Mouse (Mus musculus): ENCODE data around the gene Wfdc17. TPM values are rescaled to one million over a fixed set of nuclear protein-coding genes. Genes with fewer than 3 reads are reported as not detected.
A peak's percentile ranks its signal among the peaks of the same experiment; 100 is the strongest.

The Wfdc17 gene
- total and polyA plus RNA-seq, 2 experiments = 19.9 to 46.0 TPM

DNA sequence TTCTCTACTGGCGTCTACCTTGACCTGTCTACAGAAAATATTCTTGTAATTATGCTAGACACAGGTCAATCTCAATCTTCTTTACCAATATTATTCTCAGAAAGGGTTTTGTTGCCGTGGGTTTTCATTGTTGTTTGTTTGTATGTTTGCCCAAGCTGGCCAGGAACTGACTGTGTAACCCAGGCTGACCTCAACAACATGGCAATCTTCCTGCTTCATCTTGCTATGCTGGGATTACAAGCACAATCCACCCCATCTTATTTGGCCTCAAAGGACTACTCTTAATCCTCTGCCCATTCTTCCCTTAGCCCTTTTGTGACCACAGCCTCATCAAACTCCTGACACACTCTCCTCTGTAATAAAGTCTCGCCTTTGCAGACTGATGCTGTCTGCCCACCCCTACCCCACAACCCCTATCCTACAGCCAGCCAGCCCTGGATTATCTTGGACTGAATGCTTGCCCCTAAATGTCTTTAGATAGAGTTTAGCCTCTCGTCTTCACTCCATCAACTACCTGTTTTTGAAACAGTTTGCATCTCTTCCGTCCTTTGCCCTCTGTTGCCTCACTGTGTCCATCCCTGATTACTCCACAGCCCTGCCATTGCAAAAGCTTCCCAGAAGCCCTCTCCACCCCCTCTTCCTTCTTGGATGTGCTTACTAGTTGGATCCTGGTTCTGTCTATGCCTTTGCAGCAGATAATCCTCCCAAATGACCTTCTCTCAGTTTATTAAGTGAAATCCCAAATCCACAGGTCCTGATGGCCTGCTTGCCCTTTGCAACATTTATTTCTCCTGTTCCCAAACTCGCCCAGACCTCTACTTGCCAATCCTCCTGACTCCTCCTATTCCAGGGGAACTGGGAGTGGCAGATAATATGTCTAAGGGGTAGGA, 43.8 kb downstream of the Wfdc17 start:
- peak overlapping the region; percentile 93 for H3K27ac ChIP-seq (replicated peaks; ENCODE audit: insufficient read depth, low read depth, low read length)
- 24% methylated on average over 6 of the region's 6 CpGs for WGBS
- H3K4me3 ChIP-seq (ENCODE audit: insufficient read depth, low read depth, low read length) = peak overlapping the region; percentile 69

DNA sequence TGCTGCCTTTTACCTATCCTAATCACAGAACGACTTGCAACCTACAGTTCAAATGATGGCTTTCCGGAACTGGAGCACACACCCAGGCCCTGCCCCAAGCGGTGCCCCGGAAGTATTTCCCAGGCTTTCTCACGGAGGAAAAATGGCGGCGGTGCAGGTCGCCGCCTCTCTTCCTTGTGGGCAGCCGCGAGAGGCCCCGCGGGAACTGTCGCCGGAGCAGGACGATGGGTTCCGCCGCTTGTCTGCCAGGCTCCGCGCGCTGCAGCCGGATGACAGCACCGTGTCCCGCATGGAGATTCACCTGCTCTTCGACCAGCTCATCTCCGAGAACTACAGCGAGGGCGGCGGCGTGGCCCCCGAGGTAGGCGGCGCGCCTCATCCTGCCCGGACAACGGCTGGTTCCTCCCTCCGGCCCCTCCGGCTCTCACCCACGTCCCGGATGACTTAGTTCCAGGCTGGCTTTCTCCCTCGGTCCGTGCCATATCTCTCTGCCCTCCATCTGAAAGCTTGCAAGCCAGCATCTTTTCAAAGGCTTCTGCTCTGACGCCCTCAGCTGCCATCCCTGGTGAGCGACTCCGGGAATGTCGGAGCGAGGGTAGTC, 49.9 kb downstream of the Wfdc17 start, which contains the start of gene Heatr6:
Heatr6 (plus strand) TSS at position 116 of the 601 bp plus-strand sequence.
- Histone ChIP-seq H3K4me1 (ENCODE audit: control insufficient read depth, insufficient read depth, low read length) (peaks cover 6% of the 10 kb centered on the region; the same call in 1 of the 2 replicates), H3K4me3 (ENCODE audit: insufficient read depth, low read depth, low read length) (peak within 1 kb of the TSS; percentile 97), H3K9ac (ENCODE audit: low read depth, low read length) (peak within 1 kb of the TSS; percentile 93), H3K27me3 (ENCODE audit: control insufficient read depth, insufficient read depth, low read length) (no peaks in the 10 kb centered on the region), H3K79me2 (ENCODE audit: control insufficient read depth, insufficient read depth, low read length) (peaks cover 3% of the 10 kb centered on the region; the same call in 1 of the 2 replicates), H3K36me3 (ENCODE audit: control insufficient read depth, insufficient read depth, low read length) (peaks cover 40% of the 10 kb centered on the region), H3K27ac (replicated peaks; ENCODE audit: insufficient read depth, low read depth, low read length) (peak within 1 kb of the TSS; percentile 77)
- 0% methylated on average over 46 of the region's 47 CpGs for WGBS
- 0 out of 2 replicates have a peak, but pooled peaks have one; percentile 31 for TF ChIP-seq POLR2A (IDR thresholded peaks at IDR 0.05; ENCODE audit: extremely low read depth, insufficient read depth, low read length)
- no peak for TF ChIP-seq CTCF (IDR thresholded peaks at IDR 0.05; ENCODE audit: low read depth, low read length)
- DNase-seq (ENCODE audit: extremely low read depth, low read depth, low spot score) = peak; percentile 78

More for the DNA sequence above, 43.8 kb downstream of the Wfdc17 start:
- peak overlapping the region; percentile 80 for H3K9ac ChIP-seq (ENCODE audit: low read depth, low read length)
- H3K36me3 ChIP-seq (ENCODE audit: control insufficient read depth, insufficient read depth, low read length) = peaks cover 14% of the 10 kb centered on the region
- no peak for TF ChIP-seq POLR2A (IDR thresholded peaks at IDR 0.05; ENCODE audit: extremely low read depth, insufficient read depth, low read length)
- TF ChIP-seq CTCF (IDR thresholded peaks at IDR 0.05; ENCODE audit: low read depth, low read length) = no peak
- peaks cover 16% of the 10 kb centered on the region for H3K4me1 ChIP-seq (ENCODE audit: control insufficient read depth, insufficient read depth, low read length)
- peak; percentile 97 for DNase-seq (ENCODE audit: extremely low read depth, low read depth, low spot score)
- H3K79me2 ChIP-seq (ENCODE audit: control insufficient read depth, insufficient read depth, low read length) = no peaks in the 10 kb centered on the region
- no peaks in the 10 kb centered on the region for H3K27me3 ChIP-seq (ENCODE audit: control insufficient read depth, insufficient read depth, low read length)

DNA sequence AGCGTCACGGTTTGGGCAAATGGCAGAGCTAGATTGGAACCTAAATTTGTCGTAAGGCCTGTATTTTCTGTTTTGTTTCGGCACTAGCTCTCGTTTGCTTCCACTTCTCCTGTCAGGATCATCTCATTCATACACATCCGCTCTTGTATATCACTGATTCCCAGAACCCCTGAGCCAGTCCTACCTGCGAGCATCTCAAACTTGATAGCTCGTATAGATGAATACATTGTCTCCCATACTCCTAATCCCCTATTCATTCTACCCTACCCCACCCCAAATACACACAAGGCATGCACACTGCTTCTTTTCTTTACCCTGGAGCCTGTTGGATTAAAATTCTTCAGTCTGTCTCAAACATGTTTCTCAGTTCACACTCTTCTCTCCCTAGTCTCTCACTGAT, 50.4 kb downstream of the Wfdc17 start:
- peak overlapping the region; percentile 93 for H3K9ac ChIP-seq (ENCODE audit: low read depth, low read length)
- no peak for DNase-seq (ENCODE audit: extremely low read depth, low read depth, low spot score)
- H3K27me3 ChIP-seq (ENCODE audit: control insufficient read depth, insufficient read depth, low read length) = no peaks in the 10 kb centered on the region
- H3K27ac ChIP-seq (replicated peaks; ENCODE audit: insufficient read depth, low read depth, low read length) = peak overlapping the region; percentile 77; the same call in 1 of the 2 replicates
- peaks cover 46% of the 10 kb centered on the region for H3K36me3 ChIP-seq (ENCODE audit: control insufficient read depth, insufficient read depth, low read length)
- WGBS = 8% methylated on average over 8 of the region's 8 CpGs
- TF ChIP-seq POLR2A (IDR thresholded peaks at IDR 0.05; ENCODE audit: extremely low read depth, insufficient read depth, low read length) (no peak), CTCF (IDR thresholded peaks at IDR 0.05; ENCODE audit: low read depth, low read length) (no peak)
- peak overlapping the region; percentile 97 for H3K4me3 ChIP-seq (ENCODE audit: insufficient read depth, low read depth, low read length)
- peaks cover 3% of the 10 kb centered on the region; the same call in 1 of the 2 replicates for H3K79me2 ChIP-seq (ENCODE audit: control insufficient read depth, insufficient read depth, low read length)
- H3K4me1 ChIP-seq (ENCODE audit: control insufficient read depth, insufficient read depth, low read length) = peaks cover 4% of the 10 kb centered on the region; the same call in 1 of the 2 replicates

Other genes with a start within 250 kb of the Wfdc17 start
- gene Mmp28, start 240.9 kb upstream of the Wfdc17 start, total RNA-seq (2014; rRNA removed) = 0.18 and 0.27 TPM in 2 replicates
- gene Mmp28, start 240.9 kb upstream of the Wfdc17 start, polyA plus RNA-seq (2012; rRNA removed) = 0.26 and 0.29 TPM in 2 replicates
- 29.1 and 29.9 TPM in 2 replicates for gene Taf15, start 230.9 kb upstream of the Wfdc17 start, total RNA-seq (2014; rRNA removed)
- 7.1 and 8.5 TPM in 2 replicates for gene Taf15, start 230.9 kb upstream of the Wfdc17 start, polyA plus RNA-seq (2012; rRNA removed)
- gene Heatr9, start 181.8 kb upstream of the Wfdc17 start, total RNA-seq (2014; rRNA removed) = not detected in 2 replicates
- gene Heatr9, start 181.8 kb upstream of the Wfdc17 start, polyA plus RNA-seq (2012; rRNA removed) = not detected in 2 replicates
- 0.37 and 1.1 TPM in 2 replicates for gene Ccl5, start 173.5 kb upstream of the Wfdc17 start, total RNA-seq (2014; rRNA removed)
- gene Ccl5, start 173.5 kb upstream of the Wfdc17 start, polyA plus RNA-seq (2012; rRNA removed) = 7.2 and 13.2 TPM in 2 replicates
- 92.1 and 125 TPM in 2 replicates for gene Ccl9, start 125.4 kb upstream of the Wfdc17 start, total RNA-seq (2014; rRNA removed)
- gene Ccl9, start 125.4 kb upstream of the Wfdc17 start, polyA plus RNA-seq (2012; rRNA removed) = 45.5 and 61.7 TPM in 2 replicates
- 8.7 and 14.1 TPM in 2 replicates for gene Ccl6, start 110.9 kb upstream of the Wfdc17 start, total RNA-seq (2014; rRNA removed)
- 2.5 and 3.3 TPM in 2 replicates for gene Ccl6, start 110.9 kb upstream of the Wfdc17 start, polyA plus RNA-seq (2012; rRNA removed)
- gene Rpl9-ps1, start 58.4 kb upstream of the Wfdc17 start, total RNA-seq (2014; rRNA removed) = not detected in 2 replicates
- not detected in 2 replicates for gene Rpl9-ps1, start 58.4 kb upstream of the Wfdc17 start, polyA plus RNA-seq (2012; rRNA removed)
- 0.18 TPM in 1 of 2 replicates, not detected in the other for gene Ccl3, start 54.6 kb upstream of the Wfdc17 start, total RNA-seq (2014; rRNA removed)
- gene Ccl3, start 54.6 kb upstream of the Wfdc17 start, polyA plus RNA-seq (2012; rRNA removed) = 0.42 and 0.48 TPM in 2 replicates
- 0.40 TPM in 1 of 2 replicates, not detected in the other for gene Ccl4, start 41.4 kb upstream of the Wfdc17 start, total RNA-seq (2014; rRNA removed)
- 1.1 TPM in 1 of 2 replicates, not detected in the other for gene Ccl4, start 41.4 kb upstream of the Wfdc17 start, polyA plus RNA-seq (2012; rRNA removed)
- gene Wfdc18, start 5.0 kb downstream of the Wfdc17 start, total RNA-seq (2014; rRNA removed) = not detected in 2 replicates
- gene Wfdc18, start 5.0 kb downstream of the Wfdc17 start, polyA plus RNA-seq (2012; rRNA removed) = not detected in 2 replicates
- gene Wfdc21, start 42.9 kb downstream of the Wfdc17 start, total RNA-seq (2014; rRNA removed) = 1,058 and 3,004 TPM in 2 replicates
- 2,463 and 2,494 TPM in 2 replicates for gene Wfdc21, start 42.9 kb downstream of the Wfdc17 start, polyA plus RNA-seq (2012; rRNA removed)
- gene Heatr6, start 49.7 kb downstream of the Wfdc17 start, total RNA-seq (2014; rRNA removed) = 6.5 and 8.9 TPM in 2 replicates
- gene Heatr6, start 49.7 kb downstream of the Wfdc17 start, polyA plus RNA-seq (2012; rRNA removed) = 9.7 and 9.8 TPM in 2 replicates
- 2.2 and 2.4 TPM in 2 replicates for gene Hnf1b, start 146.1 kb downstream of the Wfdc17 start, total RNA-seq (2014; rRNA removed)
- gene Hnf1b, start 146.1 kb downstream of the Wfdc17 start, polyA plus RNA-seq (2012; rRNA removed) = 13.7 and 14.9 TPM in 2 replicates
- 10.4 and 12.0 TPM in 2 replicates for gene Ddx52, start 238.1 kb downstream of the Wfdc17 start, total RNA-seq (2014; rRNA removed)
- gene Ddx52, start 238.1 kb downstream of the Wfdc17 start, polyA plus RNA-seq (2012; rRNA removed) = 2.5 and 2.7 TPM in 2 replicates

Data from liver, adult 2 months (tissue).